Mouse (Mus musculus): ENCODE data around the gene Senp7. TPM values are rescaled to one million over a fixed set of nuclear protein-coding genes. Genes with fewer than 3 reads are reported as not detected.
A peak's percentile ranks its signal among the peaks of the same experiment; 100 is the strongest.
"Not testable (repeated sequence)": the region's sequence is repeated elsewhere in the genome, so short reads cannot be mapped to it uniquely, and the experiment has no call there.

Gene Senp7
- polyA plus RNA-seq, 1 experiment from 2014 or later, result 31.5 TPM

- H3K27me3 ChIP-seq (replicated peaks; ENCODE audit: control insufficient read depth, insufficient read depth, low read length); H3K4me2 ChIP-seq (ENCODE audit: low read depth, low read length); H3K9ac ChIP-seq (ENCODE audit: low read depth, low read length); H3K27ac ChIP-seq (replicated peaks; ENCODE audit: low read depth, low read length); H3K4me1 ChIP-seq (ENCODE audit: control insufficient read depth, insufficient read depth, low read length); ATAC-seq (ENCODE audit: low read depth); DNase-seq (ENCODE audit: low spot score); H3K4me3 ChIP-seq (ENCODE audit: low read depth, low read length); H3K9me3 ChIP-seq (ENCODE audit: control insufficient read depth, low read length): not testable (repeated sequence)
- H3K36me3 ChIP-seq (ENCODE audit: control insufficient read depth, insufficient read depth, low read length), result peaks cover 44% of the 10 kb centered on the region
Observed at GRCm38 (mm10) chr16:56096401-56097018, 48.4 kb downstream of the Senp7 start.

DNA sequence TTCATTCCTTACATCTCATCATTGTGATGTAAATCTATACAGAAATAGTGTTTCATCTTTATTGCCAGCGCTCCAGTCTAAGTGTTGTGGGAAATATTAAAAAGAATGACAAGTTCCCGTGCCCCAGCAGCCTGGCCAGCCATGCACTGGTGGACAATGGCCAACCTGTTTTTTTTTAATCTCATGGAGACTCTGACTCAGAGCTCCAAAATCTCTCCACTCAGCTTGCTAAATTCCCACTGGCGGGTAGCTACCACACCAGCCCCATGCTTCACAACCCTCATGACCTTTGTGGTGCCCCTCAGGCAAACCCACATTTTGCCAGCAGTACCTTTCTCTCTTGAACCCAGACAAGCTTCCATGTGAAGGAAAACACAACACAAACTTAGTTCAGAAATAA, 67.6 kb downstream of the Senp7 start:
- WGBS, result 81% methylated on average over 3 of the region's 3 CpGs
- Histone ChIP-seq H3K9ac (ENCODE audit: low read depth, low read length) (no peak overlapping the region), H3K27ac (replicated peaks; ENCODE audit: low read depth, low read length) (no peak overlapping the region), H3K9me3 (ENCODE audit: control insufficient read depth, low read length) (0 out of 2 replicates have a peak, but pooled peaks cover 7% of the 10 kb centered on the region), H3K4me3 (ENCODE audit: low read depth, low read length) (no peak overlapping the region), H3K4me1 (ENCODE audit: control insufficient read depth, insufficient read depth, low read length) (no peaks in the 10 kb centered on the region), H3K4me2 (ENCODE audit: low read depth, low read length) (no peak overlapping the region), H3K36me3 (ENCODE audit: control insufficient read depth, insufficient read depth, low read length) (peaks cover 33% of the 10 kb centered on the region), H3K27me3 (replicated peaks; ENCODE audit: control insufficient read depth, insufficient read depth, low read length) (no peaks in the 10 kb centered on the region)
- DNase-seq (ENCODE audit: low spot score) (no peak), ATAC-seq (ENCODE audit: low read depth) (no peak)

DNA sequence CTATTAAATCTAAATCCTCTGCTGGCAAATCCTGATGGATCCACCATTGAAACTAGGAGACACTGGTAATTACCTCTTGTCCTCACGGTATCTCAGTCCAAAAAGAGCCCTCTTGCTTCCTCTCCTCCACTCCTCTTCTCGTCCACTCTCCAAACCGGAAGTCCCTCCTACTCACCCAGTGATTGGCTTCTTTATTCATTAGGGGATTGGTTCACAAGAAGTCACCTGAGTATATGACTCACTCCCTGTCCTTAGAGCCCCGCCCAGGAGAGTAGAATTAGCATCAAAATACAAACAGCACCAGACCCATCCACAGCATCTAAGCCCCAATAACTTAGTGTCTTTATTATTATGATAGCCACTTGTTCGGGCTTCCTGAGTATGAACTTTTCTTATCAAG, 68.0 kb downstream of the Senp7 start:
- H3K9me3 ChIP-seq (ENCODE audit: control insufficient read depth, low read length), result 0 out of 2 replicates have a peak, but pooled peaks cover 7% of the 10 kb centered on the region
- ATAC-seq (ENCODE audit: low read depth) (no peak), DNase-seq (ENCODE audit: low spot score) (no peak)
- no peak overlapping the region for H3K4me3 ChIP-seq (ENCODE audit: low read depth, low read length)
- no peaks in the 10 kb centered on the region for H3K27me3 ChIP-seq (replicated peaks; ENCODE audit: control insufficient read depth, insufficient read depth, low read length)
- no peak overlapping the region for H3K27ac ChIP-seq (replicated peaks; ENCODE audit: low read depth, low read length)
- no peaks in the 10 kb centered on the region for H3K4me1 ChIP-seq (ENCODE audit: control insufficient read depth, insufficient read depth, low read length)
- H3K36me3 ChIP-seq (ENCODE audit: control insufficient read depth, insufficient read depth, low read length), result peaks cover 33% of the 10 kb centered on the region
- 91% methylated on average over 5 of the region's 5 CpGs for WGBS
- no peak overlapping the region for H3K9ac ChIP-seq (ENCODE audit: low read depth, low read length)
- H3K4me2 ChIP-seq (ENCODE audit: low read depth, low read length), result no peak overlapping the region

DNA sequence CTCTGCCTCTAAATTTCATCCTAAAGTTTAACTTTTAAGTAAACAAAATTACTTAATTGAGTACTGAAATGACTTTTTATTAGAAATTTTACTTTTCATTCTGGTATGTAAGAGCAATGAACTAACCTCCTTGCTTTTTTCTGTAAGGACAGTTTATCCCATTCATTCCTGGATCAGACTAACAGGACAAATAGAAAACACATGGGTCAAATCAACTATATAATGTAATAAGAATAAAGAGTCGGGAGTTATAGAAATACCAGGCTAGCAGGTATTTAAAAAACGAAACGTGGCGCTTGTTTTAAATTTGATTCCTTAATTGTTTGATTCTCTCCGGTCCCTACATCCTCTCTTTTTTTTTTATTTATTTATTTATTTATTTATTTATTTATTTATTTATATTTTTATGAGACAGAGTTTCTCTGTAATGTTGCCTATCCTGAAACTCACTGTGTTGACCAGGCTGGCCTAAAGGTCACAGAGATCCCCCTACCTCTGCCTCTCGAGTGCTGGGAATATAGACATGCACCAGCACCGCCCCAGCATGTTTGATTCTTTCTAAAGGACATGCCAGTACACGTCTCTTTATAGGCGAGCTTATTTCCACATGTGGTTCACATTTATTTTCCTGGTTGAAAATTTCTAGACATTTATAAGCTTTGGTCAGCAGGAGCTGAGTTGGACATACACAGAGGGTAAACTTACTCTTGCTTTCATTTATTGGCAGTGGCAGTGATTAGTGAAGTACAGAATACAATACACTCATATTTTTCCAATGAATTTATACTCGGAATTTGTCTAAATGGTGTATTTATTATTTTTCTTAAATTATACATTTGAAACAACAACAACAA, 69.4 kb downstream of the Senp7 start:
- no peaks in the 10 kb centered on the region for H3K4me1 ChIP-seq (ENCODE audit: control insufficient read depth, insufficient read depth, low read length)
- 0 out of 2 replicates have a peak, but pooled peaks cover 7% of the 10 kb centered on the region for H3K9me3 ChIP-seq (ENCODE audit: control insufficient read depth, low read length)
- peaks cover 28% of the 10 kb centered on the region for H3K36me3 ChIP-seq (ENCODE audit: control insufficient read depth, insufficient read depth, low read length)
- H3K4me3 ChIP-seq (ENCODE audit: low read depth, low read length), result no peak overlapping the region
- DNase-seq (ENCODE audit: low spot score) (peak; percentile 15), ATAC-seq (ENCODE audit: low read depth) (no peak)
- no peak overlapping the region for H3K9ac ChIP-seq (ENCODE audit: low read depth, low read length)
- H3K27ac ChIP-seq (replicated peaks; ENCODE audit: low read depth, low read length), result no peak overlapping the region
- no peak overlapping the region for H3K4me2 ChIP-seq (ENCODE audit: low read depth, low read length)
- 52% methylated on average over 10 of the region's 10 CpGs for WGBS
- no peaks in the 10 kb centered on the region for H3K27me3 ChIP-seq (replicated peaks; ENCODE audit: control insufficient read depth, insufficient read depth, low read length)

DNA sequence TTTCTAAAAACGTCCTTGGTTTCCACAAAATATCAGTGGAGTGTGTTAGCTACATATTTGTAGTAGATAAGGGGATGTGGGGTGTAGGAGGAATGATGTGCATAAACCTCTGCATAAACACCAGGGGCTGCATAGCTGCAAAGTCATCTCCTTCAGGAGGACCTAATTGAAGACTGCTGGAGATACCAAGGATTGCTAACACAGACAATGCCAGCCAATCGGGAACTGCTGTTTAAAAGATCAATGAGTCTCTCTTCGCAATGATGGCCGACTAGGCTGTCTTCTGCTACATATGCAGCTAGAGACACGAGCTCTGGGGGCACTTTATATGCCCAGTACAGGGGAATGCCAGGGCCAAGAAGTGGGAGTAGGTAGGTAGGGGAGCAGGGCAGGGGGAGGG, 74.4 kb downstream of the Senp7 start:
- 88% methylated on average over 5 of the region's 5 CpGs for WGBS
- Histone ChIP-seq H3K9ac (ENCODE audit: low read depth, low read length) (no peak overlapping the region), H3K4me1 (ENCODE audit: control insufficient read depth, insufficient read depth, low read length) (no peaks in the 10 kb centered on the region), H3K9me3 (ENCODE audit: control insufficient read depth, low read length) (no peaks in the 10 kb centered on the region), H3K36me3 (ENCODE audit: control insufficient read depth, insufficient read depth, low read length) (peaks cover 34% of the 10 kb centered on the region), H3K27me3 (replicated peaks; ENCODE audit: control insufficient read depth, insufficient read depth, low read length) (no peaks in the 10 kb centered on the region), H3K27ac (replicated peaks; ENCODE audit: low read depth, low read length) (no peak overlapping the region), H3K4me3 (ENCODE audit: low read depth, low read length) (no peak overlapping the region), H3K4me2 (ENCODE audit: low read depth, low read length) (no peak overlapping the region)
- ATAC-seq (ENCODE audit: low read depth), result no peak
- DNase-seq (ENCODE audit: low spot score), result no peak

GRCm38 (mm10) chr16:56124045-56124444, 75.9 kb downstream of the Senp7 start:
- H3K36me3 ChIP-seq (ENCODE audit: control insufficient read depth, insufficient read depth, low read length), result peaks cover 36% of the 10 kb centered on the region
- no peak for DNase-seq (ENCODE audit: low spot score)
- no peak overlapping the region for H3K4me3 ChIP-seq (ENCODE audit: low read depth, low read length)
- whole genome bisulfite sequencing, result 91% methylated on average over 3 of the region's 3 CpGs
- H3K9ac ChIP-seq (ENCODE audit: low read depth, low read length), result no peak overlapping the region
- H3K4me2 ChIP-seq (ENCODE audit: low read depth, low read length), result no peak overlapping the region
- no peak for ATAC-seq (ENCODE audit: low read depth)
- no peaks in the 10 kb centered on the region for H3K27me3 ChIP-seq (replicated peaks; ENCODE audit: control insufficient read depth, insufficient read depth, low read length)
- no peak overlapping the region for H3K27ac ChIP-seq (replicated peaks; ENCODE audit: low read depth, low read length)
- H3K4me1 ChIP-seq (ENCODE audit: control insufficient read depth, insufficient read depth, low read length), result no peaks in the 10 kb centered on the region
- H3K9me3 ChIP-seq (ENCODE audit: control insufficient read depth, low read length), result no peaks in the 10 kb centered on the region

- Histone ChIP-seq H3K4me1 (ENCODE audit: control insufficient read depth, insufficient read depth, low read length) (no peaks in the 10 kb centered on the region), H3K27me3 (replicated peaks; ENCODE audit: control insufficient read depth, insufficient read depth, low read length) (no peaks in the 10 kb centered on the region), H3K4me3 (ENCODE audit: low read depth, low read length) (no peak overlapping the region), H3K9ac (ENCODE audit: low read depth, low read length) (no peak overlapping the region), H3K36me3 (ENCODE audit: control insufficient read depth, insufficient read depth, low read length) (peaks cover 11% of the 10 kb centered on the region), H3K4me2 (ENCODE audit: low read depth, low read length) (no peak overlapping the region), H3K27ac (replicated peaks; ENCODE audit: low read depth, low read length) (no peak overlapping the region), H3K9me3 (ENCODE audit: control insufficient read depth, low read length) (no peaks in the 10 kb centered on the region)
- ATAC-seq (ENCODE audit: low read depth), result no peak
- WGBS, result 30% methylated on average over 3 of the region's 3 CpGs
- DNase-seq (ENCODE audit: low spot score), result peak; percentile 62
Observed at GRCm38 (mm10) chr16:56131666-56132065, 83.5 kb downstream of the Senp7 start.

DNA sequence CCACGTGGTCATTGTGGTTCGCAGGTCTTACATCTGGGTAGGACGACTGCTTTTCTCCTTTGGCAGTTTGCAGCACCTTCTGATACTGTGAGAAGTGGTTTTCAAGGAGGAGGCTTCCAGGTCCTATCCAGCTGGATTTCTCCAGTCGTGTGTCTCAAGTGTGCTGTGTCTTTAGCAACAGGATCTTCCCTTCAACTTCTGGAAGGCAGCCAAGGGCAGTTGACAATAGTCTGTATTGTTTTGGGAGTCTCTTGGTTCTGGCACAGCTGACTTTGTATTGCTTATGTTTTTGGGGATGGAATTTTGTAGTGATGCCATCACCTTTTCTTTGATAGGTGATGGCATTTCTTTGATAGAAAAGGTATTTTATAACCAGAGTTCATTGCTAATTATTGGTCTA, 86.0 kb downstream of the Senp7 start:
- no peaks in the 10 kb centered on the region for H3K4me1 ChIP-seq (ENCODE audit: control insufficient read depth, insufficient read depth, low read length)
- H3K27ac ChIP-seq (replicated peaks; ENCODE audit: low read depth, low read length), result no peak overlapping the region
- DNase-seq (ENCODE audit: low spot score), result peak; percentile 52
- H3K27me3 ChIP-seq (replicated peaks; ENCODE audit: control insufficient read depth, insufficient read depth, low read length), result no peaks in the 10 kb centered on the region
- ATAC-seq (ENCODE audit: low read depth), result no peak
- no peak overlapping the region for H3K4me2 ChIP-seq (ENCODE audit: low read depth, low read length)
- no peak overlapping the region for H3K4me3 ChIP-seq (ENCODE audit: low read depth, low read length)
- 50% methylated on average over 4 of the region's 4 CpGs for WGBS
- no peaks in the 10 kb centered on the region for H3K36me3 ChIP-seq (ENCODE audit: control insufficient read depth, insufficient read depth, low read length)
- no peak overlapping the region for H3K9ac ChIP-seq (ENCODE audit: low read depth, low read length)
- no peaks in the 10 kb centered on the region for H3K9me3 ChIP-seq (ENCODE audit: control insufficient read depth, low read length)

Data from embryonic facial prominence, embryonic 14.5 days (tissue).